ENCODE assay signal across 8 mouse cellular contexts in the genomic region with DNA sequence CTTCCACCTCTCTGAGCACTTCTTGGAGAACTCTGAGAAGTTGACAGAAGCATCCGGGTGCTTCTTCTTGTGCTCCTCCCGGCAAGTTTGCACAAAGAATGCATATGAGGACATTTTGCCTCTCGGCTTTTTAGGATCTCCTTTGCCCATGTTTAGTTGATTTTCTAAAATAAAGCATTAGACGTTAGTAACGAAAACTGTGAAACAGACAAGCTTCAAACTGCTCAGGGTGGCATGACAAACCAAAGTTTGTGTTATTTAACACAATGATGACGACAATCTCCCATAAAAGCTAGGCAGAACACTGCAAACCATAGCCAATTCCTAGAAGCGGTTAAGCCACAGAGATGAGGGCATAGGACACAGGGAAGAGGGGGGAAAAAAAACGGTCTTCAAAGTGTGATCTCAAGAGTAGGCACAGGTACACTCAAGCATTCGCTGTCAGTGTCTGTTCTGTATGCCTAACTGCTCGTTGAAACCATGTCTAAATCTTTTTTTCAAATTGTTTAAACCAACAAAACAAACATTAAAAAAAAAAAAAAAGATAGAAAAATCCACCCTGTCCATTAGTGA. TPM values are rescaled to one million over a fixed set of nuclear protein-coding genes. Genes with fewer than 3 reads are reported as not detected.
DNase-seq lines count a peak whose midpoint lies in the region; ATAC-seq and TF ChIP-seq lines count a peak whose summit lies in the region.
"Had no signal": no experiment of that assay in that cellular context is flagged by ENCODE, and none has a peak within 500 bp of the region (broad histone marks: within the 10 kb centered on the region; RNA-seq: fewer than 3 reads in every experiment).

No protein-coding gene starts in this region.

- TF ChIP-seq CTCF in testis, adult 2 months (IDR thresholded peaks at IDR 0.05; ENCODE audit: control insufficient read depth, insufficient read depth, insufficient replicate concordance, low read depth, low read length) = no peak
- no peak for TF ChIP-seq CTCF in stomach, postnatal 0 days (IDR thresholded peaks at IDR 0.05; ENCODE audit: low read depth)

- peak overlapping the region; percentile 94 for H3K4me2 ChIP-seq in forebrain, embryonic 13.5 days
- H3K4me2 ChIP-seq in limb, embryonic 13.5 days (replicated peaks) = peak overlapping the region; percentile 93
- H3K4me2 ChIP-seq in stomach, postnatal 0 days (replicated peaks; ENCODE audit: low read depth) = peak overlapping the region; percentile 52

- H3K4me1 ChIP-seq in testis, adult 2 months (ENCODE audit: control insufficient read depth, insufficient read depth, low read length) = peaks cover 5% of the 10 kb centered on the region
- peaks cover 29% of the 10 kb centered on the region for H3K4me1 ChIP-seq in forebrain, embryonic 13.5 days
- H3K4me1 ChIP-seq in limb, embryonic 13.5 days = peaks cover 19% of the 10 kb centered on the region
- no peaks in the 10 kb centered on the region for H3K4me1 ChIP-seq in stomach, postnatal 0 days (replicated peaks; ENCODE audit: control insufficient read depth, insufficient read depth)

- H3K36me3 ChIP-seq in testis, adult 2 months (ENCODE audit: control insufficient read depth, insufficient read depth, low read length) = no peaks in the 10 kb centered on the region
- peaks cover 30% of the 10 kb centered on the region for H3K36me3 ChIP-seq in forebrain, embryonic 13.5 days (ENCODE audit: poor library complexity, severe bottlenecking)
- peaks cover 30% of the 10 kb centered on the region for H3K36me3 ChIP-seq in limb, embryonic 13.5 days
- peaks cover 5% of the 10 kb centered on the region; the same call in 1 of the 2 replicates for H3K36me3 ChIP-seq in stomach, postnatal 0 days (ENCODE audit: control insufficient read depth, insufficient read depth, low read length)

- peak overlapping the region; percentile 77 for H3K4me3 ChIP-seq in testis, adult 2 months (ENCODE audit: control insufficient read depth, low read depth, low read length)
- H3K4me3 ChIP-seq in forebrain, embryonic 13.5 days = peak overlapping the region; percentile 84
- H3K4me3 ChIP-seq in limb, embryonic 13.5 days = peak overlapping the region; percentile 78
- peak overlapping the region; percentile 87 for H3K4me3 ChIP-seq in stomach, postnatal 0 days (ENCODE audit: low read depth, low read length)

- TF ChIP-seq POLR2A in testis, adult 2 months (IDR thresholded peaks at IDR 0.05; ENCODE audit: control insufficient read depth, low read depth, low read length) = no peak

- no peak for ATAC-seq in forebrain, embryonic 13.5 days
- no peak for ATAC-seq in limb, embryonic 13.5 days (ENCODE audit: low FRiP score, low read depth)
- ATAC-seq in stomach, postnatal 0 days (ENCODE audit: low FRiP score, low TSS enrichment) = no peak

- peak overlapping the region; percentile 99 for H3K9ac ChIP-seq in forebrain, embryonic 13.5 days
- H3K9ac ChIP-seq in limb, embryonic 13.5 days = peak overlapping the region; percentile 100
- peak overlapping the region; percentile 99 for H3K9ac ChIP-seq in stomach, postnatal 0 days (ENCODE audit: low read length)

- peak overlapping the region; percentile 71 for H3K27ac ChIP-seq in testis, adult 2 months (ENCODE audit: control insufficient read depth, insufficient read depth, low read depth, low read length)
- peak overlapping the region; percentile 100; the same call in 1 of the 2 replicates for H3K27ac ChIP-seq in forebrain, embryonic 13.5 days
- peak overlapping the region; percentile 100 for H3K27ac ChIP-seq in limb, embryonic 13.5 days
- H3K27ac ChIP-seq in stomach, postnatal 0 days (replicated peaks) = peak overlapping the region; percentile 100; the same call in 1 of the 2 replicates

- H3K27me3 ChIP-seq in testis, adult 2 months (ENCODE audit: control insufficient read depth, insufficient read depth, low read length) = no peaks in the 10 kb centered on the region
- H3K27me3 ChIP-seq in forebrain, embryonic 13.5 days = no peaks in the 10 kb centered on the region
- H3K27me3 ChIP-seq in limb, embryonic 13.5 days = no peaks in the 10 kb centered on the region
- H3K27me3 ChIP-seq in stomach, postnatal 0 days (ENCODE audit: control insufficient read depth, insufficient read depth, low read length) = no peaks in the 10 kb centered on the region

- TF ChIP-seq EP300 in stomach, postnatal 0 days (optimal IDR thresholded peaks at IDR 0.05) = no peak

- H3K9me3 ChIP-seq in forebrain, embryonic 13.5 days (replicated peaks) = no peaks in the 10 kb centered on the region
- H3K9me3 ChIP-seq in limb, embryonic 13.5 days = no peaks in the 10 kb centered on the region
- H3K9me3 ChIP-seq in stomach, postnatal 0 days (ENCODE audit: control insufficient read depth, low read length) = no peaks in the 10 kb centered on the region

- no peak for DNase-seq in testis, postnatal 14 days (ENCODE audit: low spot score)
- DNase-seq in stomach, postnatal 0 days (ENCODE audit: low spot score) = no peak
- no peak for DNase-seq in c-Kit-positive CD71-positive TER-119-positive erythroid progenitor cells, embryonic 14.5 days (ENCODE audit: low spot score)
- no peak for DNase-seq in right cerebral cortex, adult 18-20 months
- DNase-seq: cerebellum, adult 11 months had no signal

- WGBS in forebrain, embryonic 13.5 days = 24% methylated on average over 10 of the region's 10 CpGs
- 14% methylated on average over 10 of the region's 10 CpGs for WGBS in limb, embryonic 13.5 days
- 8% methylated on average over 10 of the region's 10 CpGs for WGBS in stomach, postnatal 0 days

RNA-seq across cellular contexts. Expression of gene Gm42791, which starts 55.7 kb away (rescaled TPM):
- not detected in 2 replicates for polyA plus RNA-seq in testis, adult 2 months (2012; rRNA removed)
- 3.5 and 10.1 TPM in 2 replicates for polyA plus RNA-seq in forebrain, embryonic 13.5 days (2015; fragmentation: Nextera tagmentation; extraction: Ambion mirVana)
- 1.6 and 2.6 TPM in 2 replicates for polyA plus RNA-seq in limb, embryonic 13.5 days (2015; fragmentation: Nextera tagmentation; extraction: Ambion mirVana)
- 0.99 TPM in 1 of 2 replicates, not detected in the other for polyA plus RNA-seq in stomach, postnatal 0 days (2015; fragmentation: Nextera tagmentation; extraction: Ambion mirVana)
